Mouse (Mus musculus) neutrophil, adult 5-6 weeks (primary cell): ENCODE measurements around the gene Hs1bp3. TPM values are rescaled to one million over a fixed set of nuclear protein-coding genes. Genes with fewer than 3 reads are reported as not detected.

Experiments used
- ATAC-seq: fragments of 151-379, 151-347 bp; 2 replicates; pipeline ENCODE4 v1.8.0; 2017; ENCODE audit warnings: mild to moderate bottlenecking, moderate TSS enrichment; ENCODE audit not compliant: insufficient number of reproducible peaks, poor library complexity, low FRiP score, severe bottlenecking; ENCODE audit errors: extremely low read depth
- total RNA-seq: library from RNA; stranded (forward); fragments of 200-1000 nt; gene quantifications from 2 replicates; pipeline ENCODE4 v1.2.3, GENCODE M21; 2017

Hs1bp3 gene
- total RNA-seq, 1 experiment from 2014 or later: 5.5 TPM

GRCm38 (mm10) chr12:8331489-8332173, 18.4 kb downstream of the Hs1bp3 start:
- ATAC-seq: no peak

- ATAC-seq: no peak
These were observed 18.9 kb downstream of the Hs1bp3 start for GRCm38 (mm10) chr12:8332174-8332542.

GRCm38 (mm10) chr12:8333617-8334016, 20.4 kb downstream of the Hs1bp3 start:
- ATAC-seq: no peak

GRCm38 (mm10) chr12:8334261-8334660, 21.0 kb downstream of the Hs1bp3 start:
- ATAC-seq: no peak

GRCm38 (mm10) chr12:8335503-8335902, 22.3 kb downstream of the Hs1bp3 start:
- ATAC-seq: no peak

GRCm38 (mm10) chr12:8336601-8337285, 23.5 kb downstream of the Hs1bp3 start:
- ATAC-seq: no peak

- ATAC-seq: no peak
These were observed 24.2 kb downstream of the Hs1bp3 start for GRCm38 (mm10) chr12:8337286-8338060.

- no peak for ATAC-seq
These were observed 25.3 kb downstream of the Hs1bp3 start for GRCm38 (mm10) chr12:8338491-8338890.

- ATAC-seq: no peak
These were observed 25.7 kb downstream of the Hs1bp3 start for GRCm38 (mm10) chr12:8338918-8339317.

GRCm38 (mm10) chr12:8339591-8340319, 26.5 kb downstream of the Hs1bp3 start:
- ATAC-seq: no peak

GRCm38 (mm10) chr12:8341008-8341407, 27.8 kb downstream of the Hs1bp3 start:
- no peak for ATAC-seq

GRCm38 (mm10) chr12:8343381-8343780, 30.1 kb downstream of the Hs1bp3 start:
- ATAC-seq: no peak

- peak; percentile 17 for ATAC-seq
These were observed 31.7 kb downstream of the Hs1bp3 start for GRCm38 (mm10) chr12:8344897-8345296.

GRCm38 (mm10) chr12:8345539-8345938, 32.3 kb downstream of the Hs1bp3 start:
- no peak for ATAC-seq

GRCm38 (mm10) chr12:8347746-8348462, 34.7 kb downstream of the Hs1bp3 start:
- ATAC-seq: peak; percentile 36

- ATAC-seq: no peak
These were observed 35.7 kb downstream of the Hs1bp3 start for GRCm38 (mm10) chr12:8348733-8349513.

GRCm38 (mm10) chr12:8351025-8351903, 38.0 kb downstream of the Hs1bp3 start:
- peak; percentile 77 for ATAC-seq
